Mouse (Mus musculus) ES-Bruce4 (cell line): ENCODE measurements around the gene Stom.

Source experiments
- CTCF ChIP-seq: IDR thresholded peaks from one replicate; pipeline ENCODE4 v1.8.1; 2011; ENCODE audit warnings: low read depth, low read length
- EP300 ChIP-seq: IDR thresholded peaks from 2 replicates; pipeline ENCODE4 v1.6.1; 2011; ENCODE audit warnings: low read depth, low read length; ENCODE audit not compliant: insufficient read depth

DNA sequence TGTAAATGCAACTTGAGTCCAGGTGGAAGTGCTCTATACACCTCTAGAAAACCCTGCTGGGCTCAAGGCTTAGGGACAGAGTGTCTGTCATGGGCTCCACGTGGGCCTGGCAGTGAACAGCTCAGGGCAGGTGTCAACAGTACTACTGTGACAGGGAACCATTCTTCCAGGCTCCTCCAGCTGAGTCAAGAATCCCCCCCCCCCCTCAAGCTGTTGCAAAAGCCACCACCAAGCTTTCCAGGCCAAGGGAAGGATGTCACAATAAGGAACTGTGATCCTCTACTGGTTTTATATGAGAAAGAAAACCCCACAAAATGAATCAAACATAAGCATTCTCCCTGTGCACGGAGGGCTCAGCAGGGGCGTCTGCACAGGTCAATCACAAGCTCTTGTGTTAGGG, 22.5 kb downstream of the Stom start:
- TF ChIP-seq CTCF = no peak
- TF ChIP-seq EP300 = no peak
